Mouse (Mus musculus) lung, adult 2 months (tissue): ENCODE data around the gene Elmo1. TPM values are rescaled to one million over a fixed set of nuclear protein-coding genes. Genes with fewer than 3 reads are reported as not detected.

ENCODE experiments used
- DNase-seq: peaks from one replicate; pipeline ENCODE4 v3.0.0; 2022
- H3K4me1 ChIP-seq: fragments of 200-500 bp; 2 replicates; pipeline ENCODE4 v1.6.1; 2011; ENCODE audit warnings: low read length; ENCODE audit not compliant: control insufficient read depth, insufficient read depth
- H3K4me3 ChIP-seq: fragments of 200-500 bp; replicated peaks from 2 replicates; pipeline ENCODE3; 2011; ENCODE audit warnings: low read depth, mild to moderate bottlenecking, control low read depth, low read length; ENCODE audit errors: extremely low read depth
- CTCF ChIP-seq: fragments of 200-500 bp; IDR thresholded peaks from 2 replicates; pipeline ENCODE4 v1.5.1; 2011; ENCODE audit warnings: mild to moderate bottlenecking, low read length, control low read depth; ENCODE audit not compliant: insufficient read depth
- POLR2A ChIP-seq: fragments of 200-500 bp; IDR thresholded peaks from 2 replicates; pipeline ENCODE4 v1.6.1; 2011; ENCODE audit warnings: low read depth, mild to moderate bottlenecking, control low read depth, low read length, borderline replicate concordance; ENCODE audit errors: extremely low read depth
- WGBS: fragments of 180-500 bp; shearing (Covaris S2); methylation state at CpG from one replicate; pipeline ENCODE4 v1.1.7; 2018; 5-methylcytosine and 5-hydroxymethylcytosine counted together
- polyA plus RNA-seq: library from polyadenylated mRNA; depleted of rRNA; stranded (reverse); fragments of >200 nt; gene quantifications from 2 replicates; pipeline ENCODE4 v1.2.3, GENCODE M21; 2012

The Elmo1 gene
- polyA plus RNA-seq, 1 experiment, result 28.3 TPM

- no peak for DNase-seq
- WGBS, result 93% methylated on average over 4 of the region's 4 CpGs
- TF ChIP-seq POLR2A (no peak), CTCF (no peak)
- Histone ChIP-seq H3K4me3 (no peak overlapping the region), H3K4me1 (no peaks in the 10 kb centered on the region)
Observed at GRCm38 (mm10) chr13:20335051-20335888, 244.9 kb downstream of the Elmo1 start.

- WGBS, result 94% methylated on average over 7 of the region's 7 CpGs
- no peak for DNase-seq
- TF ChIP-seq CTCF, result no peak
- TF ChIP-seq POLR2A, result no peak
- Histone ChIP-seq H3K4me1 (no peaks in the 10 kb centered on the region), H3K4me3 (no peak overlapping the region)
Observed at GRCm38 (mm10) chr13:20335889-20336497, 245.6 kb downstream of the Elmo1 start.

GRCm38 (mm10) chr13:20342881-20343280 is 252.5 kb downstream of the Elmo1 start:
- TF ChIP-seq CTCF (no peak), POLR2A (no peak)
- DNase-seq, result no peak
- 95% methylated on average over 3 of the region's 3 CpGs for WGBS
- Histone ChIP-seq H3K4me3 (no peak overlapping the region), H3K4me1 (no peaks in the 10 kb centered on the region)

- TF ChIP-seq CTCF (no peak), POLR2A (no peak)
- Histone ChIP-seq H3K4me1 (no peaks in the 10 kb centered on the region), H3K4me3 (no peak overlapping the region)
- no peak for DNase-seq
- 76% methylated on average over 1 of the region's 1 CpGs for WGBS
Observed at GRCm38 (mm10) chr13:20349754-20350153, 259.4 kb downstream of the Elmo1 start.

GRCm38 (mm10) chr13:20352631-20353030 is 262.2 kb downstream of the Elmo1 start:
- no peaks in the 10 kb centered on the region for H3K4me1 ChIP-seq
- H3K4me3 ChIP-seq, result no peak overlapping the region
- WGBS, result 91% methylated on average over 2 of the region's 2 CpGs
- no peak for DNase-seq
- TF ChIP-seq POLR2A, result no peak
- TF ChIP-seq CTCF, result no peak

GRCm38 (mm10) chr13:20353862-20354603 is 263.6 kb downstream of the Elmo1 start:
- 54% methylated on average over 10 of the region's 10 CpGs for WGBS
- Histone ChIP-seq H3K4me3 (no peak overlapping the region), H3K4me1 (no peaks in the 10 kb centered on the region)
- TF ChIP-seq CTCF (no peak), POLR2A (no peak)
- no peak for DNase-seq

GRCm38 (mm10) chr13:20354604-20354999 is 264.2 kb downstream of the Elmo1 start:
- Histone ChIP-seq H3K4me3 (no peak overlapping the region), H3K4me1 (no peaks in the 10 kb centered on the region)
- 71% methylated on average over 5 of the region's 5 CpGs for WGBS
- DNase-seq, result no peak
- TF ChIP-seq CTCF, result no peak
- no peak for TF ChIP-seq POLR2A

GRCm38 (mm10) chr13:20362541-20362940 is 272.1 kb downstream of the Elmo1 start:
- Histone ChIP-seq H3K4me1 (no peaks in the 10 kb centered on the region), H3K4me3 (no peak overlapping the region)
- 48% methylated on average over 2 of the region's 2 CpGs for WGBS
- TF ChIP-seq POLR2A (no peak), CTCF (no peak)
- DNase-seq, result no peak

GRCm38 (mm10) chr13:20365828-20366593 is 275.6 kb downstream of the Elmo1 start:
- Histone ChIP-seq H3K4me1 (no peaks in the 10 kb centered on the region), H3K4me3 (no peak overlapping the region)
- WGBS, result 61% methylated on average over 7 of the region's 7 CpGs
- DNase-seq, result no peak
- TF ChIP-seq POLR2A (no peak), CTCF (no peak)
